Mouse (Mus musculus) stomach, postnatal 0 days (tissue): Measurements from ENCODE around the gene 9430097D07Rik. TPM values are rescaled to one million over a fixed set of nuclear protein-coding genes. Genes with fewer than 3 reads are reported as not detected.
A peak's percentile ranks its signal among the peaks of the same experiment; 100 is the strongest.

Experiments
- ATAC-seq: fragments of 200-750 bp; cut with Nextera tagmentation; 2 replicates; pipeline ENCODE4 v1.8.0; 2017; ENCODE audit not compliant: low FRiP score, low TSS enrichment
- DNase-seq: peaks from one replicate; pipeline ENCODE4 v3.0.0-alpha.2; 2016; ENCODE audit warnings: low spot score
- H3K27ac ChIP-seq: fragments of 300-500 bp; sonication (generic); replicated peaks from 2 replicates; pipeline ENCODE4 v1.5.1; 2014; ENCODE audit warnings: mild to moderate bottlenecking, control low read depth
- H3K27me3 ChIP-seq: fragments of 300-500 bp; sonication (generic); 2 replicates; pipeline ENCODE4 v1.6.1; 2014; ENCODE audit warnings: low read length; ENCODE audit not compliant: control insufficient read depth, insufficient read depth
- H3K36me3 ChIP-seq: fragments of 300-500 bp; sonication (generic); 2 replicates; pipeline ENCODE4 v1.6.1; 2014; ENCODE audit warnings: low read length, mixed read lengths; ENCODE audit not compliant: control insufficient read depth, insufficient read depth
- H3K4me1 ChIP-seq: fragments of 300-500 bp; sonication (generic); replicated peaks from 2 replicates; pipeline ENCODE4 v1.6.1; 2014; ENCODE audit warnings: antibody characterized with exemption; ENCODE audit not compliant: control insufficient read depth, insufficient read depth
- H3K4me2 ChIP-seq: fragments of 300-500 bp; sonication (generic); replicated peaks from 2 replicates; pipeline ENCODE4 v1.6.1; 2014; ENCODE audit warnings: low read depth, mild to moderate bottlenecking, control low read depth, moderate library complexity
- H3K4me3 ChIP-seq: fragments of 300-500 bp; sonication (generic); 2 replicates; pipeline ENCODE4 v1.5.1; 2014; ENCODE audit warnings: low read depth, low read length, control low read depth
- H3K9ac ChIP-seq: fragments of 300-500 bp; sonication (generic); 2 replicates; pipeline ENCODE4 v1.6.1; 2014; ENCODE audit warnings: mild to moderate bottlenecking, low read length, control low read depth, mixed read lengths
- H3K9me3 ChIP-seq: fragments of 300-500 bp; sonication (generic); 2 replicates; pipeline ENCODE4 v1.6.1; 2016; ENCODE audit warnings: low read length; ENCODE audit not compliant: control insufficient read depth
- CTCF ChIP-seq: IDR thresholded peaks from 2 replicates; pipeline ENCODE4 v1.5.1; 2016; ENCODE audit warnings: antibody characterized with exemption, low read depth, mild to moderate bottlenecking, moderate library complexity
- EP300 ChIP-seq: optimal IDR thresholded peaks from 2 replicates; pipeline ENCODE3; 2016; ENCODE audit warnings: antibody characterized with exemption
- WGBS: fragments of 180-500 bp; shearing (Covaris S2); extraction: QIAGEN DNeasy Blood & Tissue Kit; methylation state at CpG from one replicate; pipeline ENCODE4 v1.1.7; 2014; 5-methylcytosine and 5-hydroxymethylcytosine counted together
- polyA plus RNA-seq: library from polyadenylated mRNA; unstranded; fragments of >200 nt; fragmentation: Nextera tagmentation; extraction: Ambion mirVana; gene quantifications from 2 replicates; pipeline ENCODE4 v1.2.1, GENCODE M21; 2015

The 9430097D07Rik gene
- polyA plus RNA-seq, 1 experiment from 2014 or later, result not detected

GRCm38 (mm10) chr2:32601417-32602065 is 26.1 kb upstream of the 9430097D07Rik start:
- TF ChIP-seq CTCF (peak; percentile 69), EP300 (no peak)
- WGBS, result 37% methylated on average over 8 of the region's 8 CpGs
- H3K9ac ChIP-seq, result no peak overlapping the region
- no peak overlapping the region for H3K4me2 ChIP-seq
- ATAC-seq (peak; percentile 49), DNase-seq (peak; percentile 63)
- no peak overlapping the region for H3K4me3 ChIP-seq
- H3K4me1 ChIP-seq, result no peaks in the 10 kb centered on the region; the same call in 1 of the 2 replicates
- H3K27me3 ChIP-seq, result no peaks in the 10 kb centered on the region
- no peak overlapping the region for H3K27ac ChIP-seq
- H3K36me3 ChIP-seq, result peaks cover 6% of the 10 kb centered on the region; the same call in 1 of the 2 replicates
- no peaks in the 10 kb centered on the region for H3K9me3 ChIP-seq

- DNase-seq, result no peak
- TF ChIP-seq CTCF (no peak), EP300 (no peak)
These were observed 23.9 kb upstream of the 9430097D07Rik start, which contains the start of gene St6galnac6 for GRCm38 (mm10) chr2:32599409-32599808. Gene St6galnac6 (plus strand): TSS chr2:32599709.

GRCm38 (mm10) chr2:32598506-32598905 is 23.0 kb upstream of the 9430097D07Rik start:
- Histone ChIP-seq H3K9me3 (no peaks in the 10 kb centered on the region), H3K4me2 (no peak overlapping the region), H3K27ac (no peak overlapping the region), H3K9ac (no peak overlapping the region), H3K4me3 (no peak overlapping the region), H3K27me3 (no peaks in the 10 kb centered on the region), H3K4me1 (no peaks in the 10 kb centered on the region; the same call in 1 of the 2 replicates), H3K36me3 (peaks cover 6% of the 10 kb centered on the region; the same call in 1 of the 2 replicates)
- no peak for TF ChIP-seq EP300
- no peak for TF ChIP-seq CTCF
- no peak for DNase-seq
- 86% methylated on average over 8 of the region's 8 CpGs for WGBS
- no peak for ATAC-seq

More at GRCm38 (mm10) chr2:32599409-32599808, 23.9 kb upstream of the 9430097D07Rik start, which contains the start of gene St6galnac6:
- WGBS, result 88% methylated on average over 3 of the region's 3 CpGs
- Histone ChIP-seq H3K4me3 (no peak within 1 kb of the TSS), H3K9me3 (no peaks in the 10 kb centered on the region), H3K27me3 (no peaks in the 10 kb centered on the region), H3K4me1 (no peaks in the 10 kb centered on the region; the same call in 1 of the 2 replicates), H3K36me3 (peaks cover 6% of the 10 kb centered on the region; the same call in 1 of the 2 replicates), H3K4me2 (no peak within 1 kb of the TSS), H3K27ac (no peak within 1 kb of the TSS), H3K9ac (no peak within 1 kb of the TSS)
- no peak for ATAC-seq

GRCm38 (mm10) chr2:32597699-32598098 is 22.2 kb upstream of the 9430097D07Rik start:
- TF ChIP-seq CTCF (no peak), EP300 (no peak)
- no peak overlapping the region for H3K27ac ChIP-seq
- ATAC-seq, result no peak
- H3K36me3 ChIP-seq, result peaks cover 6% of the 10 kb centered on the region; the same call in 1 of the 2 replicates
- DNase-seq, result no peak
- 78% methylated on average over 5 of the region's 5 CpGs for WGBS
- no peak overlapping the region for H3K4me2 ChIP-seq
- H3K9ac ChIP-seq, result no peak overlapping the region
- H3K27me3 ChIP-seq, result no peaks in the 10 kb centered on the region
- no peaks in the 10 kb centered on the region; the same call in 1 of the 2 replicates for H3K4me1 ChIP-seq
- no peaks in the 10 kb centered on the region for H3K9me3 ChIP-seq
- H3K4me3 ChIP-seq, result no peak overlapping the region

GRCm38 (mm10) chr2:32597248-32597647 is 21.8 kb upstream of the 9430097D07Rik start:
- no peak overlapping the region for H3K4me2 ChIP-seq
- ATAC-seq, result no peak
- no peak for DNase-seq
- H3K27me3 ChIP-seq, result no peaks in the 10 kb centered on the region
- no peaks in the 10 kb centered on the region; the same call in 1 of the 2 replicates for H3K4me1 ChIP-seq
- no peaks in the 10 kb centered on the region for H3K9me3 ChIP-seq
- no peak overlapping the region for H3K4me3 ChIP-seq
- H3K27ac ChIP-seq, result no peak overlapping the region
- H3K9ac ChIP-seq, result no peak overlapping the region
- peaks cover 6% of the 10 kb centered on the region; the same call in 1 of the 2 replicates for H3K36me3 ChIP-seq
- no peak for TF ChIP-seq EP300
- no peak for TF ChIP-seq CTCF
- whole genome bisulfite sequencing, result 82% methylated on average over 5 of the region's 5 CpGs

- H3K4me3 ChIP-seq, result no peak overlapping the region
- no peak for ATAC-seq
- WGBS, result 88% methylated on average over 13 of the region's 13 CpGs
- TF ChIP-seq EP300 (no peak), CTCF (no peak)
- H3K27me3 ChIP-seq, result no peaks in the 10 kb centered on the region
- DNase-seq, result no peak
- H3K9me3 ChIP-seq, result no peaks in the 10 kb centered on the region
- no peaks in the 10 kb centered on the region; the same call in 1 of the 2 replicates for H3K4me1 ChIP-seq
- no peak overlapping the region for H3K4me2 ChIP-seq
- H3K36me3 ChIP-seq, result peaks cover 6% of the 10 kb centered on the region; the same call in 1 of the 2 replicates
- H3K9ac ChIP-seq, result no peak overlapping the region
- no peak overlapping the region for H3K27ac ChIP-seq
These were observed 21.2 kb upstream of the 9430097D07Rik start for GRCm38 (mm10) chr2:32596725-32597124.
